Mouse (Mus musculus) liver, adult 10 weeks (tissue): ENCODE data around the gene Igll1. TPM values are rescaled to one million over a fixed set of nuclear protein-coding genes. Genes with fewer than 3 reads are reported as not detected.

Experiments
- polyA plus RNA-seq: library from polyadenylated mRNA; stranded (reverse); fragments of 350-450 nt; fragmentation: Illumina TruSeq; extraction: RNeasy Lipid Tissue Mini Kit (QIAGEN cat#74804); gene quantifications from one replicate; pipeline ENCODE4 v1.2.3, GENCODE M21; 2014; ENCODE audit warnings: low read depth, low replicate concordance

The Igll1 gene
- not detected for polyA plus RNA-seq

GRCm38 (mm10) chr16:16863978-16864377 is at the start of gene Igll1:
TSS of gene Igll1 (minus strand) at chr16:16863985.

DNA sequence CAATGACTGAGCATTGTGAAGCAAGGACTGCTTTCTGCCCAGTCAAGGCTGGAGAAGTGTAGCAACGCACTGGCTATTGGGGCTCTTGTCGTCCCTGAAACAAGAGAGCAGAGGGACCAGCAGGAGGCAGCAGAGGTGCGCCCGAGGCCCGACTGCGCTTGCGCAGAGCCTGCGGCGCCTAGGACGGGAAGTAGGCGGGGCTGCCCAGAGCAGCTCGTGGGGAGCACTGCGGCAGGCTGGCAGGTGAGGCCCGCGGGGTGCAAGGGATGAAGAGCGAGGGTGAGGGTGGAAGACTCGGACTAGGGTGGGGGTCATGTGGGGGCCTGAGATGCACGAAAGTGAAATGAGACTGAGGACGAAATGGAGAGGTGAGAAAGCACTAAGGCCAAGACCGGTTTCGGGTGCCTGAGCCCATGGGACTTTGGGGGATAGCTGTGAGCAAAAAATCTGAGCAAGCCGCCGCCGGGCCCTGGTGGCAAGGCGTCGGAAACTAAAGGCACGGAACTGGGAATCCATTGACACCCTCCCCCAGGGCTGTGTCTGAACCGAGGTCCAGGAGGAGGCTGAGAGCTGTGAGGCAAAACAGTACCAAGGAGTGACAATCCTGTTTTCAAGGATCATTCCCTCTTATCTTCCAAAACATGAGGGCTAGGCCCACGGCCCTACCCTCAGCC is 32.7 kb upstream of the Igll1 start, which contains the start of gene Ppm1f:
TSS of gene Ppm1f (plus strand) at position 88 of the 674 bp plus-strand sequence.

GRCm38 (mm10) chr16:16870617-16871331 is 7.0 kb upstream of the Igll1 start, which contains the start of the genes Top3b and Vpreb1:
TSS of gene Top3b (plus strand) at chr16:16870736.
TSS of gene Vpreb1 (minus strand) at chr16:16870843.

DNA sequence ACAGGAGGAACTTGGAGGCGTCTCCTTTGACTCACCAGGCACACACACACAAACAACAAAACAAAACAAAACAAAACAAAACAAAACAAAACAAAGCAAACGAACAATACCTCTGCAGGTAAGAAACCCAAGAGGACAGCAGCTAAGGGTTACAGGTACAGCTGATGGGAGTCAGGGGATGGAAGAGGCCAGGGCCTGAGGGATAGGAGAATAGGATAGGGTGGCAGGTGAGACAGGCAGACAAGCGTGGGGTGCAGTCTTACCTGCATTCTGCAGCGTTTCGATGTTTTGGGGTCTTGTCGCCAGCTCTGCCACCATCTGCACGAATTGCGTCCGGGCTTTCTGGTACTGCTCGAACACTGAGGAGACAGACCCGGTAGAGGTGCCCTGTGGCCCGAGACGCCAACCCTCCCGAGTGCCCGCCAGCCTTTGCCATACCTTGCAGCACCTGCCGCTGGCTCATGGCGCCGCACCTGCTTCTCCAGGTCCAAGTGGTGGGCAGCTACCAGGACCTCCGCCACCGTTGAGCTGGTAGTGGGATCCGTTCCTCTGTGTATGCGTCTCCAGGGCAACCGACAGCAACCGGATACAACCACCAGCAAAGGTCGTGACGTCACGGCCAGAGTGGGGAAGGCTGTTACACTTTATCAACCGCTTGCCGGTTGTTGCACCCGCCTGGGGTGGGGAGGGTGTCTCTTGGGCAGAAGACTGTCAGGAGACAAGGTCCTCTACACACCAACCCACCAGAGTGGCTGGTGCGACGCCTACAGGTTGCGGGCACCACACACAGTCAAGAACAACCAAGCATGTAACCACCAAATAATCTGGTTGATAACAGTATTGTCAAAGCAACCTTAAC is 34.8 kb downstream of the Igll1 start, which contains the start of gene Spag6l:
TSS of gene Spag6l (minus strand) at position 700 of the 859 bp plus-strand sequence.

Other genes with a start within 250 kb of the Igll1 start
- not detected for gene Olfr19, start 187.6 kb downstream of the Igll1 start, polyA plus RNA-seq
- gene Spag6l, start 34.5 kb downstream of the Igll1 start, polyA plus RNA-seq = not detected
- gene Top3b, start 6.8 kb upstream of the Igll1 start, polyA plus RNA-seq = 7.2 TPM
- not detected for gene Vpreb1, start 6.9 kb upstream of the Igll1 start, polyA plus RNA-seq
- gene Ppm1f, start 32.5 kb upstream of the Igll1 start, polyA plus RNA-seq = 4.8 TPM
- gene Mapk1, start 119.4 kb upstream of the Igll1 start, polyA plus RNA-seq = 111 TPM
- 0.34 TPM for gene Ypel1, start 205.7 kb upstream of the Igll1 start, polyA plus RNA-seq
- 38.8 TPM for gene Ppil2, start 247.3 kb upstream of the Igll1 start, polyA plus RNA-seq